Mouse (Mus musculus) effector memory CD4-positive, alpha-beta T cell, adult 7 months (primary cell): ENCODE measurements around the gene Gm4767. TPM values are rescaled to one million over a fixed set of nuclear protein-coding genes. Genes with fewer than 3 reads are reported as not detected.

Experiments
- polyA plus RNA-seq: library from polyadenylated mRNA; unstranded; fragments of 100-300 nt; shearing (Covaris generic); gene quantifications from one replicate; pipeline ENCODE4 v1.2.1, GENCODE M21; 2017

Gene Gm4767
- 1.6 TPM for polyA plus RNA-seq

DNA sequence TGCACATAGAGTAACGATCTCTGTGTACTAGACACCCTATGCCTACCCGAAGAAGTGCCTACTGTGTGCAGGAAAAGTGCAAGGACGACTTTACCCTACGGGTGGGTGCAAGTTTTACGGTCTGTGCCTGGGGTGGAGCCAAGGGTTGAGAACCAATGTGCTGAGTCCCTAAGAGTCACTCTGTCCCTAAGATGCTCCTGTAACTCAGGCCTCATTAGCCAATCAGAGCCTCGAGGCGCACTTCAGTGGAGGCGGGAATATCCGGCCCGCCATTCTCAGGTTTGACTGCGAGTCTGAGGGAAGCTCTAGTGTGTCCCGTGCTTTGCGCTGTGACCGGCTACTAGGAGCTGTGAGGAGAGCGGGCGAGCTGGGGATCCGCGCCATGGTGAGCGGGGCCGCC is at the start of gene Gm4767:
Gene Gm4767 (plus strand): TSS at position 288 of the 400 bp plus-strand sequence.

DNA sequence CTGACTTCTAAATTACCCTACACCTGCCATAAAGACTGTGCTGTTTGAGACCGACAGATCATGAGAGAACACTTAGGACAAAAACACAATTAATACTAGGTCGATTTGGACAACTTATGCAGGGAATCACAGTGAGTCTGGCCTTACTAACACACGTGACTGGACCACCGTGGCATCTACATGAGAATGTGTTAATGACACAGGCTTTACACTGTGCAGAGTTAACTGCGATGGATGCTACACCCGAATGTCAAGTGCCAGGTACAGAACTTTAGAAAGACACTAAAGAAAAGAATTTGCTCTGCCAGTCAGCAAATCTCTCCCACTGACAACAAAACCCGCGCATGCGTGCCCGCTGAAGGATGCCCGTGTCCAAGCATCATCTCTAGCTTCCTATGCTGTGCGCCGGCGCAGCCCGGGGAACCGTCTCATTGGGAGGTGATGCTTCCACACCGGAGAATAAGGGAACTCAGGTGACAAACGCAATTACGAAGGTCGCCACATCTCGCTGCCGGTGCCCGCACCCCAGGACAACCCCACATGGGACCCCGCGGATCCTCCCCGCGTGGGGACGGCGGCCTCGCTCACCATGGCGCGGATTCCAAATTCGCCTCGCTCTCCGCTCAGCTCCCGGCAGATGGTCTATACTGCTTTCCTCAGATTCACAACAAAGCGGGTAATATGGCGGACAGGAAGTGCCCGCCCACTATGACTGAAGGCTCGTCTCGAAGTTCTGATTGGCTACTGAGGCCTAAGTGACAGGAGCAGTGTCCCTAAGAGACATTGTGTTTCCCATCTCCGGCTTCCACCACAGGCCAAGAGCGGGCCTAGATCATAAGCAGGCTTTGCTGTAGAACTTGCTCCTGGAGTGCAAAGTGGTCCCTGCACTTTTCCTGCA is 41.2 kb upstream of the Gm4767 start, which contains the start of gene Gm3055:
Gene Gm3055 (minus strand): TSS at position 656 of the 898 bp plus-strand sequence.

DNA sequence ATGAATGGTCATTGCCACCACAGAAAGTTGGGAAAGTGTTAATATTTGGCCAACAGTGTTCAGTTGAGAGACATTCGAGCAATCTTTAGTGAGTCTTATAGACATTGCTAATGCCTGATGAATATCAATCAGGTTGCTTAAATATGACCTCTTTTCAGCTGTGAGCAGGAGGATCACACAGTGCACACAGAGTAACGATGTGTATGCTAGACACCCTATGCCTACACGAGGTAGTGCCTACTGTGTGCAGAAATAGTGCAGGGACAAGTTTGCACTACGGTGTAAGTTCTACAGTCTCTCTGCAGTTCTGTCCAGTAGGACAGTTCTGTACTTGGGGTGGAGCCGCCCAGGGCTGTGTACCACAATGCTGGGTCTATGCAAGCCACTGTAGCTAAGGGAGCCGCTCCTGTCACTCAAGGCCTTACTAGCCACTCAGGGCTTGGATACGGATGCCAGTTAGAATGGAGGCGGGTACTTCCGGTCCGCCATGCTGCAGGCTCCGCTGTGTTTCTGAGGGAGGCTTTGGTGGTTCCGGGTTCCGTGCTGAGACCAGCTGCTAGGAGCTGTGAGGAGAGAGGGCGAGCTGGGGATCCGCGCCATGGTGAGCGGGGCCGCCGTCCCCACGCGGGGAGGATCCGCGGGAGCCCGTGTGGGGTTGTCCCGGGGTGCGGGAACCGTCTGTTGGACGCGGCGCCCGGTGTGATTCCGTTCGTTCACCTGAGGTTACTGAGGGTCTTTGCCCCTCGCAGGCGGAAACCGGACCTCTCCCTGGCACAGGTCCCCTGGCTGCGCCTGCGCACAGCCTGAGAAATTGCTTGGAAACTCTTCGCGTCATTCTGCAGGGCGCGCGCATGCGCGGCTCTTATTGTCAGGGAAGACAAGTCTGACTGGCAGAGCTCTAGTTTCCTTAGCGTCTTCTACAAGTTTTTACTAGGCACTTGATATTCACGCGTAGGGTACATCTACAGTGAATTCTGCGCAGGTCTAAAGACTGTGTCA is 51.7 kb downstream of the Gm4767 start, which contains the start of gene Gm32687:
Gene Gm32687 (plus strand): TSS at position 526 of the 999 bp plus-strand sequence.

Other genes with a start within 250 kb of the Gm4767 start
- gene Tle2, start 237.6 kb upstream of the Gm4767 start, polyA plus RNA-seq = 1.2 TPM
- not detected for gene Tle6, start 211.1 kb upstream of the Gm4767 start, polyA plus RNA-seq
- gene BC025920, start 205.9 kb upstream of the Gm4767 start, polyA plus RNA-seq = 1.2 TPM
- 8.4 TPM for gene Sirt6, start 184.4 kb upstream of the Gm4767 start, polyA plus RNA-seq
- 3.2 TPM for gene Ankrd24, start 183.6 kb upstream of the Gm4767 start, polyA plus RNA-seq
- gene Gm10778, start 163.1 kb upstream of the Gm4767 start, polyA plus RNA-seq = 2.4 TPM
- gene Zfp433, start 107.4 kb upstream of the Gm4767 start, polyA plus RNA-seq = 10.4 TPM
- gene Gm3055, start 41.0 kb upstream of the Gm4767 start, polyA plus RNA-seq = 14.6 TPM
- 5.9 TPM for gene Gm32687, start 51.7 kb downstream of the Gm4767 start, polyA plus RNA-seq
- gene Zfp781, start 118.3 kb downstream of the Gm4767 start, polyA plus RNA-seq = 4.0 TPM
- 3.4 TPM for gene Zfp873, start 235.9 kb downstream of the Gm4767 start, polyA plus RNA-seq